Mouse (Mus musculus): ENCODE measurements around the gene Ly6g6f.
A peak's percentile ranks its signal among the peaks of the same experiment; 100 is the strongest.

Gene Ly6g6f

DNA sequence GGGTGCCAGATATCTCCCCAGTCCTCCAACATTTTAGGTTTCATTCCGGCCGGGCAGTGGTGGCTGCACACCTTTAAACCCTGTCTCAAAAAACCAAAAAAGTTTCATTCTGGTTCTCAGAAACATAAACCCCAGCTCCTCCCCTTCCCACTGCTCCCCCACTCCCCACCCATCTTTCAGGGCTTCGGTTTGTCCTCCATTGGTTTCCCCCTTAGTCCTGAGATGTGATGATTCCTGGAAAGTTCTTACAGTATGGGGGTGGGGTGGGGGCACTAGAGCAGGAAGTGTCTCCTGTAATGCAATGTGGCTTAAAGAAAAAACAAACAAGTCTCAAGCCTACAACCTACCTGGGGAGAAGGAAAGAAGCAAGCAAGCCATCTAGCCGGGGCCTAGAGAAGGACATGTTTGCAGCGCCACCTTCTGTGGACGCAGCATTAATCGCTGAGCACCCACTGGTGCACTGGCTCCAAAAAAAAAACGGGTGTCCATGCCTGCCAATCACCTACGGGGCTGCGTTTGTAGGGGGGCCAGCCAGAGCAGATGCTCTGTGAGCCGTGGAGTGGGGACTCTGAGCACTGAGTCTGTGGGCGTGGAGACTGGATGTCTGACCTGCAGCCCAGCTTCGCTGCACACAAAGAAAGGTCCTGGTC is 20.5 kb upstream of the Ly6g6f start:
- peak; percentile 64 for DNase-seq (ENCODE audit: low read depth)

DNA sequence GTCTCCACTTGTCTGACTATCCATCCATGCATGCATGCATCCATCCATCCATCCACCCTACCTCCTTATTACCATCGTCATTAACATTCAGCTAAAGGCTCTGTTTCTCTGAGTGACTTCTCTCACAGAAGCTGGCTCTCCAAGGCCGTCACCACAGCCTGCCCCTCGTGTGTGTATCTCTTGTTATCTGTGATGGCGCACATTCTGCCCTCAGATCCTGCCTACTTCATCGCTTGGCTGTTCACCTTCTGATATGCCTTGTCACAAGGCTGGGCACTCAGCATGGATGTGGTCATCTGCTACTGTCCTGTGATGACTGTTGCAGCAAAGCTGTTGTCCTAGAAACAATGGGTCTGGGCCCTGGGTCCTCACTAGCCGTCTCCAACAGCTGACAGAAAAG is 19.3 kb upstream of the Ly6g6f start:
- no peak for DNase-seq (ENCODE audit: low read depth)

- no peak for DNase-seq (ENCODE audit: low read depth)
Observed at GRCm38 (mm10) chr17:35104079-35104478, 18.7 kb upstream of the Ly6g6f start.

GRCm38 (mm10) chr17:35103221-35103690 is 17.8 kb upstream of the Ly6g6f start:
- peak; percentile 53 for DNase-seq (ENCODE audit: low read depth)

GRCm38 (mm10) chr17:35102299-35102698 is 16.9 kb upstream of the Ly6g6f start:
- no peak for DNase-seq (ENCODE audit: low read depth)

DNA sequence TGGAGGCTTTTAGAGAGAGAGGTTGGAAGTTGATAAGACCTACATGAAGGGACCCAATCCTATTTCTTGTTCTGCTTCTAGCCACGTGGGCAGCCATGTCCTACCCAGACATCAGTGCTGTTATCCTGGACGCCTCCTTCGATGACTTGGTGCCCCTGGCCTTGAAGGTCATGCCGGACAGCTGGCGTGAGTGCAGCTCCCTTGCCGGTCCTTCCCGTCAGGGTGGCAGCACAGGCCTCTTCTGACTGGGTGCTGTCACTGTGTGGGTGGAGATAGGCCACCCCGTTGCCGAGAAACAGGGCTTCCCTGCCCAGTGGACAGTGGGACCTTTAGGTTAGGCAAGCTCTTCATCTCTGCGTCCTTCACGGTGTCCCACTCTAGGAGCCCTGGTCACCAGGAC is 15.8 kb upstream of the Ly6g6f start:
- no peak for DNase-seq (ENCODE audit: low read depth)

GRCm38 (mm10) chr17:35100196-35100765 is 14.9 kb upstream of the Ly6g6f start:
- DNase-seq (ENCODE audit: low read depth): no peak

DNA sequence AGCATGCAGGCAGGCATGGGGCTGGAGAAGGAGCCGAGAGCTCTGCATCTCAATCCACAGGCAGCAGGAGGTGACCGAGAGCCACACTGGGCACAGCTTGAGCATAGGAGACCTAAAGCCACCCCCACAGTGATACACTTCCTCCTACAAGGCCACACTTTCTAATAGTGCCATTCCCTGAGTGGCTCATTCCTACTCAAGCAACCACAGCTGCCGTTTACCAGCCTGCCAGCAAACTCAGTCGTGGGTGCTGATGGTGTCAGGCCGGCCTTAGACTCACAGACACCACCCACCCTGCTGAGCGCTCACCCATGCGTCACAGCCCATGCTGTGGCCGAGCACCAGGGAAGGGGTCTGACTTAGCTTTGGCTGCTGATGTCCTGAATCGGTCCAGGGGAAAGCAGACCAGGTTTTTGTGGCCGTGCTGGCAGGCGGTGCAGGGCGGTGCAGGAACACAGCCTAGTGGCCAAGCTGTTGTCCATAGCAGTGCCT is 11.8 kb upstream of the Ly6g6f start:
- DNase-seq (ENCODE audit: low read depth): no peak

GRCm38 (mm10) chr17:35096597-35096996 is 11.2 kb upstream of the Ly6g6f start:
- DNase-seq (ENCODE audit: low read depth): no peak

DNA sequence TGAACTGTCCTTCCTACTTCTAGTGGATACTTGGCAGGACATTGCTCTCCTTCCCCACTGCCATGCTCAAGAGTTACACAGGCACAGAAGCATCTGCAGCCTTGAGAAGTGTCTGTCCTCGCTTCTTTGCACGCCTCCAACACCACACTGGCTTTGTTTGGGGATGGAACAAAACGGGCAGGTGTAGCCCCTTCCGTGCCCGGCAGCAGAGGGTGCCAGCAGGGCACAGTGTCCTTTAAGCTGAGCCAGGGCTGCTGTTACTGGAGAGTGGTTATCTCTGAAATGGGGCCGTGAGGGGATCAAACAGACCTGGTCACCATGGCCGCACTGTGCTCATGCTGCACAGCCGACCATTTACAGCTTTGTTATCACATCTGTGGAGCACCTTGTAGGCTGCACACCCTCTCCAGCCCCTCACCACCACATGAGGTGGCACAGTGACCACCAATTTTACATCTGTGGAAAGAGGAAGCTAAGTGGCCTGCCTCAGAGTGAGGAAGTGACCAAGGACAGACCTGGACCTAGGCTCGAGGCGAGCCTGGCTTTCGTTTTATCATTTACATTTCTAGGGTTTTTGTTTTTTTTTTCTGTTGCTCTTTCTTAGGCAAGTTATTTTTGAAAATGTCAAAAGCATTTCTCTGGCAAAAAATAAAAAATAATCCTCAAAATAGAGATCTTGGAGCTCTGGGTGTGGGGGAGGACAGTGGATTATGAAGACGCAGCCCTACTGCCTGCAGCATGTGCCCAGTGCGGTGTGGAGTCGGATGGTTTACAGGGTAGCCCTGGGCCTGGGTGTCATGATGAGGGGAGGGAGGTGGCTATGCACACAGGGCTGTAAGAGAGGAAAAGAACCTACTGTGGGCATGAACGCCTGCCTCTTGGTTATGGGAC is 9.3 kb upstream of the Ly6g6f start:
- peak; percentile 46 for DNase-seq (ENCODE audit: low read depth)

GRCm38 (mm10) chr17:35092403-35093198 is 7.2 kb upstream of the Ly6g6f start:
- no peak for DNase-seq (ENCODE audit: low read depth)

GRCm38 (mm10) chr17:35090166-35090932 is 4.9 kb upstream of the Ly6g6f start:
- no peak for DNase-seq (ENCODE audit: low read depth)

DNA sequence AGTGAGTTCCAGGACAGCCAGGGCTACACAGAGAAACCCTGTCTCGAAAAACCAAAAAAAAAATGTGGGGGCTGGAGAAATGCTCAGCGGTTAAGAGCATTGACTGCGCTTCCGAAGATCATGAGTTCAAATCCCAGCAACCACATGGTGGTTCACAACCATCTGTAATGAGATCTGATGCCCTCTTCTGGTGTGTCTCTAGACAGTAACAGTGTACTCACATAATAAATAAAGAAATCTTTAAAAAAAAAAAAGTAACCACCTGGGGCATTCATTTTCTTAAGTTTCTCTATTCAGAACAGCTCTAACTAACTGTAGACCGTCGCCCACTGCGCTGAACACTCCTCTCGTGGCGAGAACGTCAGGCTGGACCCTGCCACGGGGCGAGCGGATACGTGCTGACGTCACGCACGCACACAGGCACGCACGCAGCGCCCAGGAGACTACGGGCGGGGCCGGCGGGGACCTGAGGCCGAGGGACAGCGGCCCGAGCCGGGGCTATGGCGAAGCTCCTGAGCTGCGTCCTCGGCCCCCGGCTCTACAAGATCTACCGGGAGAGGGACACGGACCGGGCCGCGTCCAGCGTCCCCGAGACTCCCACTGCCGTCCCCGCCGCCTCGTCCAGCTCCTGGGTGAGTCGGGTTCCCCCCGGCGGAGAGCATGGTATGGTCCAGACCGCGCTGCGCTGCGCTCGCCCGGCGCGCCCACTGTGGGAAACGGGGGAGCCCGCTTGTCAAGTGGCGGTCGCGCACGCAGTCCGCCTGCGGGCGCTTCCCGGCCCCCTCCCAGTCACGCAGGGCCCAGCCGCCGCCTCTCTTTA is 3.6 kb upstream of the Ly6g6f start, which contains the start of gene Abhd16a:
Gene Abhd16a, plus strand, starts transcription at position 439 of the 820 bp plus-strand sequence.
- DNase-seq (ENCODE audit: low read depth): peak; percentile 94

DNA sequence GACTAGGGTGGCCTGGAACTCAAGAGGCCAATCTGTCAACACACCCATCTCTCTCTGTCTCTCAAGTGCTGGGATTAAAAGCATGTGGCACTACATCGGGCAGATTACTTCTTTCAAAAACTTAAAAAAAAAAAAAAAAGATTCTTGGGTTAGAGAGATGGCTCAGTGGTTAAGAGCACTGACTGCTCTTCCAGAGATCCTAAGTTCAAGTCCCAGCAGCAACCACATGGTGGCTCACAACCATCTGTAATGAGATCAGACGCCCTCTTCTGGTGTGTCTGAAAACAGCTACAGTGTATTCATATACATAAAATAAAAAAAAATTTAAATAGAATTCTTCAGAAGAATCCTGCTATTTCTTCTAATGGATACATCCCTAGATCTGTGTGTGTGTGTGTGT is 2.7 kb upstream of the Ly6g6f start:
- peak; percentile 48 for DNase-seq (ENCODE audit: low read depth)

DNA sequence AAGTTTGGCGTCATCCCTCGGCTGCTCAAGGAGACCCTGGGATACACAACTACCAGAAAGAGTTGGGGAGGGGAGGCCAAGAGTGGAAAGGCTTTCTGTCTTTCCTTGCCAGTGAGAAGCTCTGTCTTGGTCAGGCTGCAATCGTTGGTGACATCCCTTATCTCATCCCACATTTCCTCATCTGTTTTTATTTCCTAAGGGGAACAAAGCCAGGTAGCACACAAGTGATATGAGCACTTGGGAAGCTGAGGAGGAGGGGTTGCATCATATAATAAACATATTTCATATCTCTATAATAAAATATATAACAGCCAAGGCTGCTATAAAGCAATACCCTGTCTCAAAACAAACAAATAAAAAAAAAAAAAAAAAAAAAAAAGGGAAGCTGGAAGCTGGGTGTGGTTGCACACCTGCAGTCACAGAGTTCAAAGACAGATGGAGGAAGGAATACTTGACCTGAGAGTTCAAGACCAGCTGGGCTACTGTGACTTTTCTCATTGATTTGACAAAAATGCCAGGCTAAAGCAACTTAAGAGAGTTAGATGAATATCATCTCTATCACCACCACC is 1.4 kb downstream of the Ly6g6f start:
- no peak for DNase-seq (ENCODE audit: low read depth)

- DNase-seq (ENCODE audit: low read depth): no peak
Observed at GRCm38 (mm10) chr17:35082841-35083576, 2.4 kb downstream of the Ly6g6f start.

GRCm38 (mm10) chr17:35080710-35081109 is 4.7 kb downstream of the Ly6g6f start:
- no peak for DNase-seq (ENCODE audit: low read depth)

GRCm38 (mm10) chr17:35080248-35080647 is 5.2 kb downstream of the Ly6g6f start:
- DNase-seq (ENCODE audit: low read depth): no peak

GRCm38 (mm10) chr17:35079778-35080177 is 5.6 kb downstream of the Ly6g6f start:
- DNase-seq (ENCODE audit: low read depth): peak; percentile 90

Data from 416B (cell line).